Mouse (Mus musculus) CH12.LX (cell line): Measurements from ENCODE around the gene Ppp2r5e. TPM values are rescaled to one million over a fixed set of nuclear protein-coding genes. Genes with fewer than 3 reads are reported as not detected.

Source experiments
- DNase-seq: peaks from one replicate; pipeline ENCODE4 v3.0.0-alpha.2; 2013; ENCODE audit errors: extremely low read depth
- H3K27ac ChIP-seq: 2 replicates; pipeline ENCODE4 v1.5.1; 2012; ENCODE audit warnings: low read depth, mild to moderate bottlenecking, control low read depth, moderate library complexity; ENCODE audit not compliant: insufficient read depth
- H3K27me3 ChIP-seq: replicated peaks from 2 replicates; pipeline ENCODE3; 2012; ENCODE audit warnings: inconsistent platforms
- H3K36me3 ChIP-seq, 2 experiments: replicated peaks in 1 of 2; 2 replicates each; pipeline versions ENCODE3 to v1.6.1; 2012; ENCODE audit warnings: inconsistent platforms in 1 of 2, low read length in 1 of 2, mild to moderate bottlenecking in 1 of 2, mixed read lengths in 1 of 2, moderate library complexity in 1 of 2; ENCODE audit not compliant: control insufficient read depth in 1 of 2, insufficient read depth in 1 of 2
- H3K4me1 ChIP-seq, 2 experiments: 2 replicates each; pipeline ENCODE4 v1.6.1; 2012; ENCODE audit warnings: inconsistent platforms in 1 of 2, moderate library complexity in 1 of 2; ENCODE audit not compliant: insufficient read depth in 2 of 2, control insufficient read depth in 1 of 2
- H3K4me2 ChIP-seq: 2 replicates; pipeline ENCODE4 v1.6.1; 2012; ENCODE audit warnings: low read depth, mild to moderate bottlenecking, control low read depth; ENCODE audit not compliant: poor library complexity, insufficient read depth, severe bottlenecking
- H3K4me3 ChIP-seq, 3 experiments: fragments of 150-350 bp in 1 of 3; sonication (generic) in 1 of 3; replicated peaks in 1 of 3; 2 replicates each; pipeline versions ENCODE3 to v1.5.1; 2011 to 2012; ENCODE audit warnings: low read depth in 2 of 3, low read length in 2 of 3, mild to moderate bottlenecking in 2 of 3, moderate library complexity in 2 of 3, control low read depth in 1 of 3, improper control_type of control experiment in 1 of 3, inconsistent platforms in 1 of 3, mixed read lengths in 1 of 3; ENCODE audit not compliant: poor library complexity in 1 of 3
- H3K79me2 ChIP-seq: replicated peaks from 2 replicates; pipeline ENCODE4 v1.6.1; 2012; ENCODE audit warnings: mild to moderate bottlenecking, moderate library complexity; ENCODE audit not compliant: control insufficient read depth, poor library complexity, insufficient read depth, severe bottlenecking; ENCODE audit errors: extremely low read depth
- H3K9ac ChIP-seq: 2 replicates; pipeline ENCODE4 v1.6.1; 2012; ENCODE audit warnings: low read depth, mild to moderate bottlenecking, control low read depth, moderate library complexity; ENCODE audit not compliant: insufficient read depth
- H3K9me3 ChIP-seq: replicated peaks from 2 replicates; pipeline ENCODE3; 2012; ENCODE audit warnings: low read length, inconsistent platforms, mixed read lengths
- BHLHE40 ChIP-seq: IDR thresholded peaks from 2 replicates; pipeline ENCODE4 v1.6.1; 2011; ENCODE audit warnings: mild to moderate bottlenecking, low read depth, low read length, improper control_type of control experiment
- CHD1 ChIP-seq: IDR thresholded peaks from 2 replicates; pipeline ENCODE4 v1.6.1; 2012; ENCODE audit warnings: low read depth, low read length, improper control_type of control experiment, inconsistent platforms
- CHD2 ChIP-seq: IDR thresholded peaks from 2 replicates; pipeline ENCODE4 v1.6.1; 2011; ENCODE audit warnings: low read length, improper control_type of control experiment
- CTCF ChIP-seq, 2 experiments: IDR thresholded peaks in 1 of 2; conservative IDR thresholded peaks in 1 of 2; 2 replicates each; pipeline ENCODE4 v1.5.1; 2011 to 2012; ENCODE audit warnings: low read depth in 2 of 2, low read length in 2 of 2, improper control_type of control experiment in 1 of 2, inconsistent platforms in 1 of 2, mild to moderate bottlenecking in 1 of 2, moderate library complexity in 1 of 2
- E2F4 ChIP-seq: IDR thresholded peaks from 2 replicates; pipeline ENCODE4 v1.6.1; 2011; ENCODE audit warnings: low read depth, low read length, improper control_type of control experiment; ENCODE audit not compliant: insufficient replicate concordance
- ETS1 ChIP-seq: conservative IDR thresholded peaks from 2 replicates; pipeline ENCODE4 v1.6.1; 2012; ENCODE audit warnings: low read depth, mild to moderate bottlenecking, inconsistent platforms, low read length, improper control_type of control experiment, moderate library complexity
- JUND ChIP-seq: conservative IDR thresholded peaks from 2 replicates; pipeline ENCODE4 v1.6.1; 2011; ENCODE audit warnings: low read depth, low read length, improper control_type of control experiment
- KAT2A ChIP-seq: IDR thresholded peaks from 2 replicates; pipeline ENCODE4 v1.6.1; 2012; ENCODE audit warnings: low read length, improper control_type of control experiment, inconsistent platforms; ENCODE audit not compliant: insufficient replicate concordance
- MAFK ChIP-seq: IDR thresholded peaks from 2 replicates; pipeline ENCODE4 v1.6.1; 2011; ENCODE audit warnings: low read length, improper control_type of control experiment; ENCODE audit not compliant: insufficient replicate concordance
- MYC ChIP-seq: IDR thresholded peaks from 2 replicates; pipeline ENCODE4 v1.6.1; 2011; ENCODE audit warnings: low read depth, mild to moderate bottlenecking, improper control_type of control experiment, low read length
- NELFE ChIP-seq: IDR thresholded peaks from 2 replicates; pipeline ENCODE4 v1.6.1; 2011; ENCODE audit warnings: low read depth, low read length, improper control_type of control experiment
- RAD21 ChIP-seq: IDR thresholded peaks from 2 replicates; pipeline ENCODE4 v1.6.1; 2011; ENCODE audit warnings: low read depth, mild to moderate bottlenecking, low read length, improper control_type of control experiment, moderate library complexity
- RCOR1 ChIP-seq: conservative IDR thresholded peaks from 2 replicates; pipeline ENCODE4 v1.6.1; 2012; ENCODE audit warnings: low read depth, mild to moderate bottlenecking, inconsistent platforms, low read length, improper control_type of control experiment
- SMC3 ChIP-seq: IDR thresholded peaks from 2 replicates; pipeline ENCODE4 v1.6.1; 2011; ENCODE audit warnings: low read depth, low read length, improper control_type of control experiment
- TCF12 ChIP-seq: IDR thresholded peaks from 2 replicates; pipeline ENCODE4 v1.6.1; 2014; ENCODE audit warnings: low read depth, mild to moderate bottlenecking, inconsistent platforms, low read length, improper control_type of control experiment
- ZC3H11A ChIP-seq: IDR thresholded peaks from 2 replicates; pipeline ENCODE4 v1.6.1; 2012; ENCODE audit warnings: low read depth, mild to moderate bottlenecking, inconsistent platforms, low read length, improper control_type of control experiment
- ZKSCAN1 ChIP-seq: IDR thresholded peaks from 2 replicates; pipeline ENCODE4 v1.6.1; 2012; ENCODE audit warnings: low read depth, inconsistent platforms, low read length, improper control_type of control experiment, borderline replicate concordance
- ZMIZ1 ChIP-seq: IDR thresholded peaks from 2 replicates; pipeline ENCODE4 v1.6.1; 2012; ENCODE audit warnings: low read depth, mild to moderate bottlenecking, inconsistent platforms, low read length, improper control_type of control experiment
- ZNF384 ChIP-seq: IDR thresholded peaks from 2 replicates; pipeline ENCODE4 v1.6.1; 2012; ENCODE audit warnings: low read depth, low read length, improper control_type of control experiment, inconsistent platforms
- dilution Hi-C: fragments of 300-500 bp; cut with MboI; formaldehyde crosslinking; loops from 2 replicates; pipeline ENCODE4 v1.14.3; 2020; ENCODE audit warnings: low sequenced_read_pairs; ENCODE audit not compliant: extremely low pct_unique_long_range_greater_than_20kb, extremely low pct_ligation_motif_present
- in situ Hi-C: fragments of 300-500 bp; cut with MboI; formaldehyde crosslinking; loops from 3 replicates; pipeline ENCODE4 v1.14.3; 2019; ENCODE audit warnings: low sequenced_read_pairs, low pct_ligation_motif_present, low pct_unique_long_range_greater_than_20kb, mixed read lengths
- polyA plus RNA-seq: library from polyadenylated mRNA; unstranded; fragments of >175 nt; gene quantifications from 2 replicates; pipeline ENCODE4 v1.2.1, GENCODE M21; 2012; ENCODE audit warnings: low read depth; ENCODE audit not compliant: insufficient read length
- total RNA-seq, 2 experiments: library from RNA; depleted of rRNA; stranded (reverse); fragments of 300-350 nt in 1 of 2; fragments of >200 nt in 1 of 2; gene quantifications; 2 replicates each; pipeline ENCODE4 v1.2.3; 2012 to 2014

Ppp2r5e gene
- total and polyA plus RNA-seq, 3 experiments = 9.3 to 21.7 (median 10.0) TPM

DNA sequence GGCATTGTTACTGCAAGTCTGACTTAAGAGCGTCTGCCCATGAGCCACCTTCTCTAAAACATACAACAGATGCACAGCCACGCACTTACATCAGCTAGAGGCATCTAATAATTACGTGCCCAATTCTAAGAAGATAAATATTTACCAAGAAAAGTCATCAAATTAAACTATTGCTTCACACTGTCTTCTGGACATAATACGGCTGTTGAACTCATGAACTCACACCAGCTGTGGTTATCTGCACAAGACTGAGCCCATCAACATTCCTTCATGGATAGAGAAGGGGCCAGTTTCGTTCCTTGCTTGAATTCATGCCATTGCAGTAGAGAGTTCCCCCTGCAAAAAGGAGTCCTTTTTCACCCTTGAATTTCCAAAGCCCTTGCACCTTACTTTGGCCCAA lies 28.3 kb downstream of the Ppp2r5e start:
- Histone ChIP-seq H3K4me1 (peaks cover 2 to 32% of the 10 kb centered on the region in 2 experiments; a peak in 2 of 4 replicates), H3K9ac (no peak overlapping the region), H3K79me2 (peaks cover 12% of the 10 kb centered on the region), H3K27me3 (no peaks in the 10 kb centered on the region), H3K4me2 (no peak overlapping the region), H3K4me3 (no peak overlapping the region), H3K36me3 (peaks cover 0 to 60% of the 10 kb centered on the region in 2 experiments), H3K9me3 (no peaks in the 10 kb centered on the region), H3K27ac (no peak overlapping the region)
- in situ Hi-C loops = no loop called here
- dilution Hi-C loops = no loop called here
- DNase-seq = no peak
- no peak for TF ChIP-seq ZC3H11A
- no peak for TF ChIP-seq E2F4
- no peak for TF ChIP-seq BHLHE40

- peaks cover 2 to 57% of the 10 kb centered on the region in 2 experiments for H3K36me3 ChIP-seq
- no peak overlapping the region for H3K4me2 ChIP-seq
- no peak for TF ChIP-seq ETS1
- TF ChIP-seq RCOR1 = no peak
- no peak for TF ChIP-seq ZKSCAN1
- no peak for TF ChIP-seq CHD1
- no peak for TF ChIP-seq NELFE
- no peak for TF ChIP-seq ZMIZ1
- no peak for TF ChIP-seq RAD21
- no peak for TF ChIP-seq TCF12
- TF ChIP-seq KAT2A = no peak
- TF ChIP-seq CHD2 = no peak
- no peak for TF ChIP-seq JUND
- no peak for TF ChIP-seq ZNF384
- TF ChIP-seq CTCF (conservative IDR thresholded peaks at IDR 0.05 in 1 of 2, IDR thresholded peaks at IDR 0.05 in 1 of 2; ENCODE audit: low read depth in 2 of 2, low read length in 2 of 2) = no peak
- no peak for TF ChIP-seq SMC3
- no peak for TF ChIP-seq MAFK
- TF ChIP-seq MYC = no peak
These were observed 30.3 kb downstream of the Ppp2r5e start for GRCm38 (mm10) chr12:75565756-75566155.

More at GRCm38 (mm10) chr12:75565756-75566155, 30.3 kb downstream of the Ppp2r5e start:
- no peak overlapping the region for H3K9ac ChIP-seq
- H3K4me1 ChIP-seq = peaks cover 5 to 34% of the 10 kb centered on the region in 2 experiments; a peak in 3 of 4 replicates
- H3K27me3 ChIP-seq = no peaks in the 10 kb centered on the region
- peaks cover 4% of the 10 kb centered on the region for H3K79me2 ChIP-seq
- H3K27ac ChIP-seq = no peak overlapping the region
- in situ Hi-C loops = no loop called here
- no peak for DNase-seq
- dilution Hi-C loops = no loop called here
- no peaks in the 10 kb centered on the region for H3K9me3 ChIP-seq
- no peak overlapping the region for H3K4me3 ChIP-seq
